In genomic region chr17:74527729-74528607, GRCm38 (mm10) we compare ENCODE assay signal across 8 mouse cellular contexts. TPM values are rescaled to one million over a fixed set of nuclear protein-coding genes. Genes with fewer than 3 reads are reported as not detected.
DNase-seq lines count a peak whose midpoint lies in the region; ATAC-seq lines count a peak whose summit lies in the region.

Gene Birc6 (plus strand): TSS chr17:74528295.

- peak within 1 kb of the TSS; percentile 80 for H3K4me2 ChIP-seq in kidney, embryonic 15.5 days

- DNase-seq in B cell, adult 2 months = peak; percentile 100
- peak; percentile 100 for DNase-seq in brain, adult 2 months (ENCODE audit: low read depth, low spot score)
- peak; percentile 100 for DNase-seq in heart, embryonic 10.5 days (ENCODE audit: low spot score)
- DNase-seq in liver = peak; percentile 100
- DNase-seq in spleen, postnatal 4 days (ENCODE audit: low spot score in 2 of 2) = peak; percentile 100

- ATAC-seq in erythroblast, adult 5-6 weeks (replicated peaks; ENCODE audit: low FRiP score, poor library complexity, severe bottlenecking) = peak; percentile 94
- peak; percentile 98 for ATAC-seq in kidney, embryonic 15.5 days (replicated peaks; ENCODE audit: low FRiP score)
- peak; percentile 85 for ATAC-seq in monocyte, adult 5-6 weeks (replicated peaks; ENCODE audit: insufficient number of reproducible peaks, low FRiP score, low TSS enrichment, poor library complexity, severe bottlenecking)

- no peaks in the 10 kb centered on the region for H3K36me3 ChIP-seq in heart, embryonic 10.5 days
- H3K36me3 ChIP-seq in kidney, embryonic 15.5 days = no peaks in the 10 kb centered on the region

- no peaks in the 10 kb centered on the region for H3K9me3 ChIP-seq in heart, embryonic 10.5 days
- H3K9me3 ChIP-seq in kidney, embryonic 15.5 days (replicated peaks) = no peaks in the 10 kb centered on the region

- peak within 1 kb of the TSS; percentile 95 for H3K27ac ChIP-seq in heart, embryonic 10.5 days
- H3K27ac ChIP-seq in kidney, embryonic 15.5 days = peak within 1 kb of the TSS; percentile 100

- peak within 1 kb of the TSS; percentile 91 for H3K9ac ChIP-seq in kidney, embryonic 15.5 days

- peak within 1 kb of the TSS; percentile 82 for H3K4me3 ChIP-seq in heart, embryonic 10.5 days
- peak within 1 kb of the TSS; percentile 90 for H3K4me3 ChIP-seq in kidney, embryonic 15.5 days (replicated peaks)

- peaks cover 21% of the 10 kb centered on the region for H3K4me1 ChIP-seq in heart, embryonic 10.5 days
- peaks cover 20% of the 10 kb centered on the region for H3K4me1 ChIP-seq in kidney, embryonic 15.5 days

- WGBS in heart, embryonic 10.5 days = under 1% methylated on average over 71 of the region's 71 CpGs
- WGBS in kidney, embryonic 15.5 days = under 1% methylated on average over 67 of the region's 71 CpGs

- no peaks in the 10 kb centered on the region for H3K27me3 ChIP-seq in heart, embryonic 10.5 days (ENCODE audit: insufficient read depth, poor library complexity, severe bottlenecking)
- H3K27me3 ChIP-seq in kidney, embryonic 15.5 days = no peaks in the 10 kb centered on the region

RNA-seq across cellular contexts. Expression of gene Birc6, which starts in this region (rescaled TPM):
- total RNA-seq in erythroblast, adult 5-6 weeks (2015; ENCODE audit: low replicate concordance) = 54.4 and 88.6 TPM in 2 replicates
- total RNA-seq in erythroblast, adult 5-6 weeks (2017; ENCODE audit: low replicate concordance) = 40.4 and 48.6 TPM in 2 replicates
- polyA plus RNA-seq in heart, embryonic 10.5 days (2016; fragmentation: Nextera tagmentation; extraction: Ambion mirVana) = 73.4 and 74.0 TPM in 2 replicates
- polyA plus RNA-seq in kidney, embryonic 15.5 days (2015; fragmentation: Nextera tagmentation; extraction: Ambion mirVana) = 89.3 and 97.7 TPM in 2 replicates
- total RNA-seq in monocyte, adult 5-6 weeks (2017) = 218 to 376 TPM (median 222 TPM) in 3 replicates

Comparison
In these comparisons a context has a peak if more than half of its experiments do, and no peak if none do; other contexts are left out.
1. Peak in every context shown above with its lines: DNase-seq, ATAC-seq, H3K4me3 ChIP-seq and H3K27ac ChIP-seq.